Mouse (Mus musculus) monocyte, adult 59 days (primary cell): ENCODE results near the gene Defb45. TPM values are rescaled to one million over a fixed set of nuclear protein-coding genes. Genes with fewer than 3 reads are reported as not detected.

Experiments
- total RNA-seq, 2 experiments: library from RNA; stranded (reverse); gene quantifications; one replicate each; pipeline ENCODE4 v1.2.4; 2023

Gene Defb45
- not detected for total RNA-seq

DNA sequence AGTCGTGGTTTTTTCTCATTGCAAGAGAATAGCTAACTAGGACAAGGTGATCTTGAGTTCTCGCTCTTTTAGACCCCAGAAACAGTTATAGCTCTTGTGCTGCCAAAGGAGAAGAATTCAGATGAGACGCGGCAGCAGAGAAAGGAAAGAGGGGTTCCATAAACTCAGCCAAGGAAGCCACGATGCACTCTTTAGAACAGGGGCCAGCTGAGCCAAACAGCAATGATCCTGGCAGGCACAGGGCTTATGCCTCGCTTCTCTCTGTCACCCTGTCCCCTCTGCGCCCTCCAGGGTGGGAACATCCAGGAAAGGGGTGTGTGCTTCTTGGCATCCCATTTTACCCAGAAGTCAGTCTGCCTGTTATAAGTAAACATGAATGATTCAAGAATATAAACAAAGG, at the start of gene Defb45:
Defb45 (minus strand) TSS at position 101 of the 400 bp plus-strand sequence.

GRCm38 (mm10) chr2:152626774-152627591, 27.8 kb upstream of the Defb45 start, which contains the start of gene Rem1:
Gene Rem1, plus strand, starts transcription at chr2:152626951.

GRCm38 (mm10) chr2:152622953-152623352, 23.8 kb upstream of the Defb45 start, which contains the start of gene Defb25:
Gene Defb25, minus strand, starts transcription at chr2:152623053.

GRCm38 (mm10) chr2:152604057-152604456, 4.9 kb upstream of the Defb45 start, which contains the start of gene Defb36:
Gene Defb36, plus strand, starts transcription at chr2:152604327.

DNA sequence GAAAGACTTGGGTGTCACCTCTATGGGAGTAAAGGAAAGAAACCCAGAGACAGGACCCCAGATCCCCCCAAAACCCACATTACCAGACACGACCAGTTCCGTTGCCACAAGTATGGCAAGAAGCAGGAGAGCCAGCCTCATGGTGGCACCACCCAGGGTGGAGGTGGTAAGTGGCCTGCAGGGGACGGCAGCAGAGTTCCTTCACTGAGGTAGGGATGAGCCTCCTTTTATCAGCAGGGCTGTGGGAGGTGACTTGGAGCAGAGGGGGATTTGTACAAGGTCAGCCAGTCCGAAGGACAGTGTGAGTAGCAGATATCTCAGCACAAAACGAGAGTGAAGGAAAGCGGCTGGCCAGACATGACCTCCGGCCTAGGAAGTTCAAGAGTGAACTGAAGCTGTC, 19.1 kb downstream of the Defb45 start, which contains the start of gene Defb19:
Defb19 (minus strand) TSS at position 206 of the 400 bp plus-strand sequence.

DNA sequence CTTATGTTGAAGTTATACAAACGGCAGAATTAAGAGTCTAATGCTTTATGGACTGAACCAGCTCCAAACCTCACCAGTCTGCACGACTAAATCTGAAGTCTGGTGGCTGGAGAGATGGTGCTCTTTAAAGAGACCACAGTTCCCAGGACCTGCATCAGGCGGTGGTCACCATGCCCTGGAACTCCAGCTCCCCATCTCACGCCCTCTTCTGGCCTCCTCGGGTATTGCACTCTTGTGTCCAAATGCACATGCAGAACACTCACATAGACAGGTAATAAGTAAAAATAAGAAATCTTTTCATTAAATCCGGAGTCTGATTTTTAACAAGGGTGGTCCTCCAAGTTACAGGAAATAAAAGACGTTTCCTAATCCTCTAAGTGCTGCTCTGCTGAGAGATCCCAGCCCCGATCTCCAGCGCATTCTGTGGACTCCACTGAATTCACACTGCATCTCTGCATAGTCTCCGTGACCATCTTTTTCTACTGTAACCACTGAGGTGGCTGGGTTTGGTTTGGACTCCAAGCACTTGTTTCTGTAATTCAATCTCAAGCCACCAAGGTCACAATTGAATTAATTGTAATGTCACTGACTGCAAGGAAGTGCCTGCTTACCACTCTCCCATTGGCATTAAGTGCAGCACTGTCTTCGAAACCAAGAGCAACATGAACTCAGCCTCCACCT, 26.9 kb downstream of the Defb45 start, which contains the start of gene Defb21:
Defb21 (plus strand) TSS at position 631 of the 681 bp plus-strand sequence.

GRCm38 (mm10) chr2:152569038-152569437, 30.2 kb downstream of the Defb45 start, which contains the start of gene Gm17416:
Gene Gm17416, plus strand, starts transcription at chr2:152569338.

Other genes with a start within 250 kb of the Defb45 start
- not detected for gene Nrsn2, start 222.8 kb downstream of the Defb45 start, total RNA-seq
- under 1 TPM; 0.37 to 0.52 TPM for gene Sox12, start 201.3 kb downstream of the Defb45 start, total RNA-seq
- 1 to 10 TPM; 1.0 to 1.7 TPM for gene Zcchc3, start 184.4 kb downstream of the Defb45 start, total RNA-seq
- not detected for gene 6820408C15Rik, start 183.8 kb downstream of the Defb45 start, total RNA-seq
- gene Defb23, start 134.8 kb downstream of the Defb45 start, total RNA-seq, result not detected
- not detected for gene Defb20, start 122.3 kb downstream of the Defb45 start, total RNA-seq
- not detected for gene Defb22, start 109.3 kb downstream of the Defb45 start, total RNA-seq
- not detected for gene Defb26, start 87.7 kb downstream of the Defb45 start, total RNA-seq
- gene Defb28, start 81.1 kb downstream of the Defb45 start, total RNA-seq, result not detected
- not detected for gene Defb29, start 59.3 kb downstream of the Defb45 start, total RNA-seq
- gene Gm17416, start 30.1 kb downstream of the Defb45 start, total RNA-seq, result not detected
- not detected for gene Defb21, start 26.7 kb downstream of the Defb45 start, total RNA-seq
- not detected for gene Defb19, start 19.1 kb downstream of the Defb45 start, total RNA-seq
- not detected for gene Defb36, start 4.9 kb upstream of the Defb45 start, total RNA-seq
- not detected for gene Defb25, start 23.7 kb upstream of the Defb45 start, total RNA-seq
- gene Rem1, start 27.6 kb upstream of the Defb45 start, total RNA-seq, result 10 to 100 TPM; 15.8 to 19.4 TPM
- 100 to 1,000 TPM; 186 to 191 TPM for gene H13, start 70.1 kb upstream of the Defb45 start, total RNA-seq
- 10 to 100 TPM; 21.4 to 22.3 TPM for gene Mcts2, start 87.6 kb upstream of the Defb45 start, total RNA-seq
- 10 to 100 TPM; 46.4 to 77.6 TPM for gene Id1, start 136.9 kb upstream of the Defb45 start, total RNA-seq
- not detected for gene Cox4i2, start 154.8 kb upstream of the Defb45 start, total RNA-seq
- 10 to 100 TPM; 16.2 to 19.7 TPM for gene Bcl2l1, start 232.3 kb upstream of the Defb45 start, total RNA-seq
- 1 to 10 TPM in 1 of 2 experiments, under 1 TPM in 1; 0.73 to 3.4 TPM for gene Tpx2, start 248.6 kb upstream of the Defb45 start, total RNA-seq